Mouse (Mus musculus) hindbrain, embryonic 15.5 days (tissue): ENCODE measurements around the gene Lrrc4. TPM values are rescaled to one million over a fixed set of nuclear protein-coding genes. Genes with fewer than 3 reads are reported as not detected.

Source experiments
- ATAC-seq: fragments of 200-750 bp; cut with Nextera tagmentation; 2 replicates; pipeline ENCODE4 v1.8.0; 2017; ENCODE audit warnings: low read depth, moderate number of reproducible peaks, moderate TSS enrichment; ENCODE audit not compliant: low FRiP score
- H3K27ac ChIP-seq: fragments of 300-500 bp; sonication (generic); replicated peaks from 2 replicates; pipeline ENCODE4 v1.5.1; 2015; ENCODE audit warnings: mild to moderate bottlenecking, inconsistent platforms
- H3K27me3 ChIP-seq: fragments of 300-500 bp; sonication (generic); 2 replicates; pipeline ENCODE4 v1.6.1; 2015; ENCODE audit warnings: control low read depth, inconsistent platforms
- H3K36me3 ChIP-seq: fragments of 300-500 bp; sonication (generic); 2 replicates; pipeline ENCODE4 v1.6.1; 2015; ENCODE audit warnings: control low read depth, inconsistent platforms
- H3K4me1 ChIP-seq: fragments of 300-500 bp; sonication (generic); replicated peaks from 2 replicates; pipeline ENCODE4 v1.6.1; 2015; ENCODE audit warnings: control low read depth, inconsistent platforms
- H3K4me2 ChIP-seq: fragments of 300-500 bp; sonication (generic); 2 replicates; pipeline ENCODE4 v1.6.1; 2015; ENCODE audit warnings: moderate library complexity, mild to moderate bottlenecking, inconsistent platforms
- H3K4me3 ChIP-seq: fragments of 300-500 bp; sonication (generic); 2 replicates; pipeline ENCODE4 v1.5.1; 2015; ENCODE audit warnings: mild to moderate bottlenecking, inconsistent platforms
- H3K9ac ChIP-seq: fragments of 300-500 bp; sonication (generic); 2 replicates; pipeline ENCODE4 v1.6.1; 2015; ENCODE audit warnings: inconsistent platforms
- H3K9me3 ChIP-seq: fragments of 300-500 bp; sonication (generic); 2 replicates; pipeline ENCODE4 v1.6.1; 2016; ENCODE audit warnings: control low read depth, inconsistent platforms
- WGBS: fragments of 180-500 bp; shearing (Covaris S2); methylation state at CpG from one replicate; pipeline ENCODE4 v1.1.7; 2015; 5-methylcytosine and 5-hydroxymethylcytosine counted together
- polyA plus RNA-seq: library from polyadenylated mRNA; unstranded; fragments of >200 nt; fragmentation: Nextera tagmentation; extraction: Ambion mirVana; gene quantifications from 2 replicates; pipeline ENCODE4 v1.2.1, GENCODE M21; 2015

The Lrrc4 gene
- polyA plus RNA-seq, 1 experiment from 2014 or later, result 7.1 TPM

DNA sequence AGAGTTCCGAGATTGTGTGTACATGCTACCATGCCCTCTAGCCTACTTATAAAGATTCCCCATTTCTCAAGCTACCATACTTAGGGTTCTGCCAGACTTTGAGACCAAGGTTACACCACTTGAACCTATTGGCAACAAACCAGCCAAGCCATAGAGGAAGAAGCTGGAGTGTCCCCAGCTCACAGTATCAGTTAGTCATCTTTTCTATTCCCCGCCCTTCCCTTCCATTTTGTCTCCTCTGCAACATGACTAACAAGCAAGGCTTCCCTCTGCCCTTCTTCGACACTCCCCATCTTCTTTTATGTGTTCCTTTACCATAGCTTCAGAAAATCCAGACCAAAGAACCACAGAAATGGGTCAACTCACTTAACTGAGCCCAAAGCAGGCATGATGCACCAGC is 34.7 kb upstream of the Lrrc4 start:
- Histone ChIP-seq H3K36me3 (no peaks in the 10 kb centered on the region), H3K27me3 (no peaks in the 10 kb centered on the region), H3K27ac (no peak overlapping the region), H3K4me1 (peaks cover 32% of the 10 kb centered on the region), H3K9me3 (no peaks in the 10 kb centered on the region), H3K4me3 (no peak overlapping the region), H3K4me2 (no peak overlapping the region), H3K9ac (no peak overlapping the region)
- no peak for ATAC-seq
- 97% methylated on average over 3 of the region's 3 CpGs for WGBS

DNA sequence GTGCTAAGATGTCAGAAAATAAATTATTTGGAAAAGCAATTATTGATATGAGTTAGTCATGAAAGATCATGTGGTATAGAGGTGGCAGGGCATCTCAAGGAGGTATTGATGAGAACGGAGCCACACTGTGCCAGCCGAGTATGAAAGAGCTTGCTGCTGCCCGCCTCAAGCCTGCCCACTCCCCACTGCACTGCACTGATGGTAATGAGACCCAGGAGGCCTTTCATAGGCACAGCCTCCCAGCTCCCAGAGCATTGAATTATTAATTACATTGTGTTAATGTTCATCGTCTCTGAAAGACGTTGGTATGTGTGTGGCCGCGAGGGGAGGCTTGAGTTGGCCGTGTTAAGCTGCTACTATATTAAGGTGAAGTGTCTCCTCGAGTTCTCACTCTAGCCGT is 33.6 kb upstream of the Lrrc4 start:
- Histone ChIP-seq H3K27ac (peak overlapping the region; percentile 44), H3K9ac (no peak overlapping the region), H3K9me3 (no peaks in the 10 kb centered on the region), H3K4me2 (no peak overlapping the region), H3K27me3 (no peaks in the 10 kb centered on the region), H3K36me3 (no peaks in the 10 kb centered on the region), H3K4me3 (no peak overlapping the region), H3K4me1 (peaks cover 35% of the 10 kb centered on the region)
- 25% methylated on average over 10 of the region's 10 CpGs for WGBS
- ATAC-seq, result peak; percentile 66

DNA sequence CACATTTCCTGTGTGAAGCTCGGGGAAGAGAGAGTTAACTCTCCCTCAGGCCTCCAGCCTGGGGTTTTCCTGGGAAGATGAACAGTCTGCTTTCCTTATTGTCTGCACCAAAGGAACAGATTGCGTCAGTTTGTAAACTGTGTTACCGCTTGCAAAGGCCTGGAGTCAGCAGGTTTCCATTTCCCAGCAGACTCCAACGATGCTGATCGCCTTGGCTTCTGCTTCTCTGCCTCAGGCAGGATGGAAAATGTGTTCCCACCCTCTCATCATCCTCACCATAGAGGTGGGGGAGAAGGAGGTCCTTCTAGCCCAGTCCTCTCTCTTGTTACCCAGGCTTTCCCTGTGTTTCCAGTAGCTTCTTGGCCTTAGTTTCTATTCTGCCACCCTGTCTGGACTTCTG is 33.1 kb upstream of the Lrrc4 start:
- peak; percentile 75 for ATAC-seq
- Histone ChIP-seq H3K4me1 (peaks cover 36% of the 10 kb centered on the region), H3K27me3 (no peaks in the 10 kb centered on the region), H3K9ac (no peak overlapping the region), H3K4me3 (no peak overlapping the region), H3K36me3 (no peaks in the 10 kb centered on the region), H3K27ac (peak overlapping the region; percentile 44), H3K4me2 (no peak overlapping the region), H3K9me3 (no peaks in the 10 kb centered on the region)
- 15% methylated on average over 5 of the region's 5 CpGs for WGBS

DNA sequence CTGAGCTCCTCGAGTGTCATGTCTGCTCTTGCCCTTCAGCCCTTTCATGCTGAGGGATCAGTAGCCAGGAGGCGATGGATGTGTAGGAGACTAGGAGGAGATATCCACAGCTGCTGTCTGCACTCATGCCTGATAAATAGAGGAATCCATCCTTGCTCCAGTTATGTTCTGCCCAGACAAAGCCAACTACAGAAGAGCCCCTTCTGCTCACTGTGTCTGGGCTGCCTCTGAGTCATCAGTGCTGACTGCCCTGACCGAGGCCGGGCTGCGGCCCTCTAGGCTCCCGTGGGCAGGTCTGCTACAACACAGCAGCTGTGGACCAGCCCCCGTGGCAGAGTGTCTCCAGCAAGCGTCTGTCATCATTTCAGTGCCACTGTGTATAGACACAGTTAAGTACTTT is 30.8 kb upstream of the Lrrc4 start:
- Histone ChIP-seq H3K9ac (no peak overlapping the region), H3K27me3 (no peaks in the 10 kb centered on the region; the same call in 1 of the 2 replicates), H3K9me3 (no peaks in the 10 kb centered on the region), H3K4me2 (no peak overlapping the region), H3K4me3 (no peak overlapping the region), H3K4me1 (peaks cover 28% of the 10 kb centered on the region), H3K27ac (no peak overlapping the region), H3K36me3 (no peaks in the 10 kb centered on the region)
- 46% methylated on average over 8 of the region's 8 CpGs for WGBS
- ATAC-seq, result no peak

DNA sequence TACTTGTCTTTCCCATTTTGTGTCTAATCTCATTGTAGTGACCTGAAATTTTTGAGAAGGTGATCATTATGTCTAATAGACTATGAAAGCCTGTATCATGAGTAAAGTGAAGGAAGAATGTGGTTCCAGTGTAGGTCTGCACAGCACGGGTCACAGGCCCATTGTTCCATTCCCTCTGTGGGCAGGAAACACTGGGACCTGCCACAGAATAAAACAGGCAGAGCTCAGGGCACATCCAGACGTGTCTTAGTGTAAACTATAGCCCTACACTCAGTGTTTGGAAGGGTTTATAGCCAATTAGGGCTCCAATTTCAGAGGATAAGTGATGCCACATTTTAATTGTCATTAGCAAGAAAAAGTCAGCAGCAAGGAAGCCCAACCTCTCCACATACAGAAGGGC is 29.4 kb upstream of the Lrrc4 start:
- H3K4me1 ChIP-seq, result peaks cover 26% of the 10 kb centered on the region
- no peaks in the 10 kb centered on the region; the same call in 1 of the 2 replicates for H3K27me3 ChIP-seq
- H3K36me3 ChIP-seq, result no peaks in the 10 kb centered on the region
- 32% methylated on average over 2 of the region's 2 CpGs for WGBS
- no peak overlapping the region for H3K4me3 ChIP-seq
- ATAC-seq, result no peak
- no peak overlapping the region for H3K9ac ChIP-seq
- H3K9me3 ChIP-seq, result no peaks in the 10 kb centered on the region
- no peak overlapping the region for H3K27ac ChIP-seq
- H3K4me2 ChIP-seq, result no peak overlapping the region

DNA sequence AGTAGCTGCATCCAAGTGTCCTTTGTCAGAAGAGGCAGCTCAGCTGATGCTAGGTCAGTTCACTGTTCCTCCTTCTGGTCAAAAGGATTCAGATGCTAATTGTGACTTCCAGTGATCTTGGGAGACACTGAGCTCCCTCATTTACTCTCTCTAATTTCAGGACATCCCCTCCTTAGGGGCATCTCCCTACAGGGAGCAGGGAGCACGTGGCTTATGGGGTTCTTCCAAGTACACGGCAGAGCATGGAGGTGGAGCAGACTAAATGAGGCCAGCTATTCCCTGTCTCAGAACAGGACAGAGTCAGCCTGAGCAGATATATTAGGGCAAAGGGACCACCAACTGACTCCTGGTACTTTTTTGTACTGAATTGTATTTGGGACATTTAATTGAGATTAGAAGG is 28.9 kb upstream of the Lrrc4 start:
- WGBS, result 24% methylated on average over 2 of the region's 2 CpGs
- no peaks in the 10 kb centered on the region for H3K9me3 ChIP-seq
- ATAC-seq, result no peak

DNA sequence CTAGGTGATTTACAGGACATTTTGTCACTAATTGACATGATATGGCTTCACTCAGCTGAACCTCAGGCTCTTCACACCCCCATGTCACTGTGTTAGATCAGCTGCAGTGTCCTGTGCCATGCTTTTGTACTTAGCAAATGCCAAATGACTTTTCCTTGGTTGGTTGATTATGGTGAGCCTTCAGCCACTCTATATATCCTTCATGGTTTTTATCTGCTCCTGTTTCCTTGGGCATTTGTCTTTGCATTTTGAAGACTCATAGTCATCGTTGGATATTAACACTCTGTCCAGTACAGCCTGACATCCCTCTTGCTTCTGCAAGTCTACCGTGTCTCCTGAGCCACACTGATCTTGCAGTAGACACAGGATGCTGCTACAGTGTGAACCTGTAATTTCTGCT is 27.5 kb upstream of the Lrrc4 start:
- Histone ChIP-seq H3K27me3 (no peaks in the 10 kb centered on the region; the same call in 1 of the 2 replicates), H3K27ac (no peak overlapping the region), H3K9me3 (no peaks in the 10 kb centered on the region), H3K4me2 (no peak overlapping the region), H3K9ac (no peak overlapping the region), H3K4me1 (peaks cover 24% of the 10 kb centered on the region), H3K4me3 (no peak overlapping the region), H3K36me3 (no peaks in the 10 kb centered on the region)
- no peak for ATAC-seq
- WGBS, result 91% methylated on average over 2 of the region's 2 CpGs

More for the DNA sequence above, 28.9 kb upstream of the Lrrc4 start:
- no peak overlapping the region for H3K9ac ChIP-seq
- H3K27ac ChIP-seq, result no peak overlapping the region
- H3K4me1 ChIP-seq, result peaks cover 24% of the 10 kb centered on the region
- H3K36me3 ChIP-seq, result no peaks in the 10 kb centered on the region
- H3K27me3 ChIP-seq, result no peaks in the 10 kb centered on the region; the same call in 1 of the 2 replicates
- H3K4me3 ChIP-seq, result no peak overlapping the region
- no peak overlapping the region for H3K4me2 ChIP-seq

DNA sequence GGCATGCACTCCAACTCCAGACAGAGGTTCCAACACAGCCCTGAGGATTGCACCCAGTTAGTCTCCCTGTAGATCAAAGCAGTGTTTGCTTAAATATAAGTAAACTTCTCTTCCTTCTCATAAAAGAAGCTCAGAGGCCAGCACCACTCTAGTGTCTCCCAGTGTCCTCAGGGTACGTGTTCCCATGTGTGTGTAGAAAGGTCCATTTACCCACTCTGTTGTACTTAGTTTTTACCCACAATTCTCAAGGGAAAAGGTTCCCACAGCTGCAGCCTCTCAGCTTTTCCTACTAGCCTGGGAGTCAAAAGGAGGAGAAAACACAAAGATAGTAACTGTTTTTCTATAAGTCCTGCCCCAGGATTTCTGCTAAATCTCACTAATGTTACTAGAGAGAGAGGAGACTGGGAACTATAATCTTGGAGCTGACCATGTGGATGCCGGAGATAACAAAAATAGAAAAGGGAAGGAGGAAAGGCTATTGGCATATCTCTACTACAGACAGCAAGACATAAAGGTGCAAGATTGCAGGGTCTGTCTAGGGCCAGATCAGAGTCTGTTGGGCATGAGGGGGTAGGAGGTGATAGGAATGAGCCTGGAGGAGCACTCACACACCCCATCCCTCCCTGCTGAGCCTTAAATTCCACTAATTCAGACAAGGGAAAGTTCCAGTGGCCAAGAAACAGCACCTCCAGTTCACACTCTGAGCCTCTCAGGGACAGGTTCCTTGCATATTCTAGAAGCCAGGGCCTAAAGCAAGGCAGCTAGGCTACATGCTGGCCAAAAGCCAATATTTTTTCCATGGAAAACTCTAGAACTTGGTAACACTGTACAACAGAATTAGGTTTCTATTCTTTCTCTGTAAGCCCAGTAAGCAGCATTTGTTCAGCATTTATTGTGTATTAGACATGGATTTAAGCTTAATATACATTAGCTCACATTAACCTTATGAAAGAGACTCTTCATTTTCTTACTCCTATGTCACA is 25.9 kb upstream of the Lrrc4 start:
- Histone ChIP-seq H3K4me2 (no peak overlapping the region), H3K9ac (no peak overlapping the region), H3K4me3 (no peak overlapping the region), H3K9me3 (no peaks in the 10 kb centered on the region), H3K27me3 (no peaks in the 10 kb centered on the region; the same call in 1 of the 2 replicates), H3K36me3 (no peaks in the 10 kb centered on the region), H3K27ac (no peak overlapping the region), H3K4me1 (peaks cover 35% of the 10 kb centered on the region)
- whole genome bisulfite sequencing, result 88% methylated on average over 2 of the region's 2 CpGs
- no peak for ATAC-seq

DNA sequence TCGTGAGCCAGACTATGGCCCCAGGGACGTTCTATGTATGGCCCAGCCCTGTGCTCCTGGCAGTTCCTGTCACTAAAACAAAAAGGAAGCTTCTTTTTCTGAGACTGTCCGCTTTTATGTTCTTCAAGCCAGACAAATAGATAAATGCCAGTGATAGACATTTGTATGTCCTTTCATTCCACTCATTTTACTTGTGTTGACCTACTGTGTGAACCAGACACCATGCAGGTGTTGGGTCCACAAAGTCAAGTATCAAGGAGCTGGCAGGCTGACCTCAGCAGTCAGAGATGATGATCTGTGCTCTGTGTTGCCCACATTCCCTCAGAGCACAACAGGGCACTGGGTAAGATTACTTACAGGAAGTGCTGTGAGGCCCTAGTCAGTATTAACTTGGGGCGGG is 25.2 kb upstream of the Lrrc4 start:
- H3K9me3 ChIP-seq, result no peaks in the 10 kb centered on the region
- no peaks in the 10 kb centered on the region; the same call in 1 of the 2 replicates for H3K27me3 ChIP-seq
- peaks cover 40% of the 10 kb centered on the region for H3K4me1 ChIP-seq
- H3K4me3 ChIP-seq, result no peak overlapping the region
- no peak for ATAC-seq
- no peak overlapping the region for H3K27ac ChIP-seq
- no peaks in the 10 kb centered on the region for H3K36me3 ChIP-seq
- 80% methylated on average over 4 of the region's 4 CpGs for WGBS
- no peak overlapping the region for H3K9ac ChIP-seq
- no peak overlapping the region for H3K4me2 ChIP-seq

DNA sequence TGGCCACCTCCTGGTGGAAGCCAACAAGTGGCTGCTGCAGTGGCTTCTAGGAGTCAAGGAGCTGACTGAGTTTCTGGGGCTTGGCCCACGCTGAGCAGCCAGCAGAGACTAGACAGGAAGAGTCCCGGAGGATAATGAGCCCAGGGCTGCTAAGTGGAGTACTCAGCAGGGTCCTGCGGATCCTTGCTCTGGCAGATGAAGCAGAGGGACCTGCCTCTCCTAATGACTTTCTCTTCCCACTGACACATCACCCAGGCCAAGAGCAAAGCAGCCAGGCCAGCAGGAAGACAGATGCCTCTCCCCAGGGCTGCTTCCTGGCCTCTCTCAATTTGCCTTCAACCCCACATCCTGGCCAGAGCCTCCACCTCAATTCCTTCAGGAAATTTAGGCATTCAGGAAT is 23.9 kb upstream of the Lrrc4 start:
- ATAC-seq, result no peak
- Histone ChIP-seq H3K4me2 (no peak overlapping the region), H3K4me3 (no peak overlapping the region), H3K9ac (no peak overlapping the region), H3K27ac (peak overlapping the region; percentile 52), H3K9me3 (no peaks in the 10 kb centered on the region), H3K4me1 (peaks cover 41% of the 10 kb centered on the region), H3K36me3 (no peaks in the 10 kb centered on the region), H3K27me3 (no peaks in the 10 kb centered on the region; the same call in 1 of the 2 replicates)
- 11% methylated on average over 3 of the region's 3 CpGs for WGBS

DNA sequence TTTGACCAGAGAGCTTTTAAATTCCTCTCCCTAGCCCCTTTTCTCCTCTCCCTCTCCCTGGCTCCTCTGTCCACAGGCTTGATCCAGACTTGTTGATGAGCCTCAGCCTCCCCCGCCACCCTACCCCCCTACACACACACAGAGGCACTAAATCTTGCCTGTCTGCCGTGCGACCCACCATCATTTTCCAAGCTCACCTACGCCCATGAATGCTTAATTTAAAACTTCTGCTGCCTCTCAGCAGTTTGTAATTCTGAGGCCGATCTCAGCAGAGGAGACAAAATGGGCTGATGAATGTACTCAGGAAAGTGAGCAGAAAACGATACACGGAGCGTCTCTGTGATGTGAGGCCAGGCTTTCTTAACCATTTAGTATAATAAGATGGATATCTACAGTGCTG is 23.1 kb upstream of the Lrrc4 start:
- Histone ChIP-seq H3K27me3 (no peaks in the 10 kb centered on the region; the same call in 1 of the 2 replicates), H3K36me3 (no peaks in the 10 kb centered on the region), H3K4me2 (no peak overlapping the region), H3K9me3 (no peaks in the 10 kb centered on the region), H3K4me1 (peaks cover 42% of the 10 kb centered on the region), H3K4me3 (no peak overlapping the region), H3K9ac (no peak overlapping the region; the same call in 1 of the 2 replicates), H3K27ac (peak overlapping the region; percentile 65; the same call in 1 of the 2 replicates)
- WGBS, result 33% methylated on average over 8 of the region's 8 CpGs
- ATAC-seq, result no peak

DNA sequence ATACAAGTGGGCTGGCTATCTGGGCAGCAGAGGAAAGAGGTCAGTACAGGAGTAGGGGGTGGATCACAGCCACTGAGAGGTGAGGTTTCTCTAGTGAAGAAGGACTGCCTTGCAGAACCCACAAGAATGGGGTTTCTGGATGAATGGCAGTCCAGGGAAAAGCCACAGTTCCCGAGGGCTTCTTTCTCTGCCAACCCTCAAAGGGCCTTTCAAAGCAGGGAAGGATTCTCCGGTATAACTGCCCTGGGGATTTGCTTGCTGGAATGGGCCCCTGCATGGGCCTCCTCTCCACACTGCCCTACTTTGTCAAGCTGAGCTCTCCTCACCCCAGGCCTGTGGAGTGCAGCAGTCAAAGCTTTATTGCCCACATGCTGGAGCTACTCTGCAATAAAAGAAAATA is 22.1 kb upstream of the Lrrc4 start:
- H3K36me3 ChIP-seq, result no peaks in the 10 kb centered on the region
- peaks cover 52% of the 10 kb centered on the region for H3K4me1 ChIP-seq
- H3K27me3 ChIP-seq, result no peaks in the 10 kb centered on the region; the same call in 1 of the 2 replicates
- no peak overlapping the region for H3K4me2 ChIP-seq
- H3K4me3 ChIP-seq, result no peak overlapping the region
- no peak overlapping the region for H3K9ac ChIP-seq
- no peaks in the 10 kb centered on the region for H3K9me3 ChIP-seq
- WGBS, result 5% methylated on average over 2 of the region's 2 CpGs
- ATAC-seq, result peak; percentile 31; the same call in 1 of the 2 replicates
- H3K27ac ChIP-seq, result peak overlapping the region; percentile 65
